Mouse (Mus musculus) limb, embryonic 12.5 days (tissue): Measurements from ENCODE around the gene Plpp7. TPM values are rescaled to one million over a fixed set of nuclear protein-coding genes. Genes with fewer than 3 reads are reported as not detected.
A peak's percentile ranks its signal among the peaks of the same experiment; 100 is the strongest.

Experiments used
- ATAC-seq: fragments of 200-750 bp; cut with Nextera tagmentation; 2 replicates; pipeline ENCODE4 v1.8.0; 2017; ENCODE audit warnings: low read depth, moderate TSS enrichment; ENCODE audit not compliant: insufficient number of reproducible peaks, insufficient read depth, low FRiP score, low TSS enrichment
- H3K27ac ChIP-seq: fragments of 300-500 bp; sonication (generic); 2 replicates; pipeline ENCODE4 v1.5.1; 2016; ENCODE audit warnings: mild to moderate bottlenecking, moderate library complexity
- H3K27me3 ChIP-seq: fragments of 300-500 bp; sonication (generic); 2 replicates; pipeline ENCODE4 v1.6.1; 2016; ENCODE audit warnings: mild to moderate bottlenecking, moderate library complexity
- H3K36me3 ChIP-seq: fragments of 300-500 bp; sonication (generic); 2 replicates; pipeline ENCODE4 v1.6.1; 2016; ENCODE audit warnings: mild to moderate bottlenecking, moderate library complexity
- H3K4me1 ChIP-seq: fragments of 300-500 bp; sonication (generic); replicated peaks from 2 replicates; pipeline ENCODE4 v1.6.1; 2016
- H3K4me2 ChIP-seq: fragments of 300-500 bp; sonication (generic); 2 replicates; pipeline ENCODE4 v1.6.1; 2016; ENCODE audit warnings: mild to moderate bottlenecking, moderate library complexity
- H3K4me3 ChIP-seq: fragments of 300-500 bp; sonication (generic); replicated peaks from 2 replicates; pipeline ENCODE4 v1.5.1; 2016; ENCODE audit warnings: mild to moderate bottlenecking
- H3K9ac ChIP-seq: fragments of 300-500 bp; sonication (generic); replicated peaks from 2 replicates; pipeline ENCODE4 v1.6.1; 2016; ENCODE audit warnings: mild to moderate bottlenecking, moderate library complexity
- H3K9me3 ChIP-seq: fragments of 300-500 bp; sonication (generic); 2 replicates; pipeline ENCODE4 v1.6.1; 2016; ENCODE audit warnings: mild to moderate bottlenecking, moderate library complexity
- WGBS: fragments of 180-500 bp; shearing (Covaris S2); methylation state at CpG from one replicate; pipeline ENCODE4 v1.1.7; 2016; 5-methylcytosine and 5-hydroxymethylcytosine counted together
- polyA plus RNA-seq: library from polyadenylated mRNA; unstranded; fragments of >200 nt; fragmentation: Nextera tagmentation; extraction: Ambion mirVana; gene quantifications from 2 replicates; pipeline ENCODE4 v1.2.1, GENCODE M21; 2016

Gene Plpp7
- polyA plus RNA-seq, 1 experiment from 2014 or later = 5.0 TPM

DNA sequence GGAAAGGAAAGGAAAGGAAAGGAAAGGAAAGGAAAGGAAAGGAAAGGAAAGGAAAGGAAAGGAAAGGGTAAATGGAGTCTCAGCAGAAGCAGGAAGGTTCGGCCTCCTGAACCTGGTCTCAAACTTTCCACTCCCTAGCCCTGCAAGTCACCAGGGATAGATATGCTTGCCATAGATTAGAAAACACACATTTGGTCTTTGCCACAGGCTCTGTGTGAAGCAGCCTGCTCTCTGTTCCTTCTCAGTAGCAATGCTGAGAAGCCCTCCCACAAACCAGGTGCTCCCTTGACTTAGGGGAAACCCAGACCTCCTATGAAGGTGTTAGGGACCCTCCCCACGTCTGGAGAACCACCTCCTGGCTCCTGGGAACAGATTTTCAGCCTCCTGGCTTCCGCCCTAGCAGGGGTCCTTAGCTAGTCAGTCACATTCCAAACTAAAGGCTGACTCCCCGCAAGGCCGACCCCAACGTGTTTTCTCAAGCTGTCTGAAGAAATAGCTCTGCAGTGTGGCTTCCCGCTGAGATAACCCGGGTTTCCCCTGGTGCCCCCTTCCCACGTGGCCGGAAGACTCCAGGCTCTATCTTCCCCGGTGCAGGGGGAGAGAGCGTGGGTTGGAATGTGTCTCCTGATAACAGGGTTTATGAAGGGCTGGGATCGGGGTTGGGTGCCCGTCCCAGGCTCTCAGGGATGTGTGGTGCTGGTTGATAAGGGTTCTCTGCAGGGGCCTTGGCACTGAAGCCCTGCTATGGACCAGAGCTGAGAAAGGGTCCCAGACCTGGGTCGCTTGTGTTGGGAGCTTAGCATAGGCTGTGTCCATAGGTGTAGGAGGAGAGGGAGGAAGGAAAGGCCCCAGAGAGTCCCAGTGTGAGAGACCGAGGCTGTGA lies 32.6 kb downstream of the Plpp7 start:
- H3K4me2 ChIP-seq = no peak overlapping the region
- H3K27ac ChIP-seq = no peak overlapping the region
- 28% methylated on average over 16 of the region's 16 CpGs for WGBS
- no peaks in the 10 kb centered on the region for H3K36me3 ChIP-seq
- H3K4me1 ChIP-seq = peaks cover 11% of the 10 kb centered on the region; the same call in 1 of the 2 replicates
- ATAC-seq = no peak; the same call in 1 of the 2 replicates
- H3K27me3 ChIP-seq = no peaks in the 10 kb centered on the region; the same call in 1 of the 2 replicates
- H3K4me3 ChIP-seq = no peak overlapping the region
- no peaks in the 10 kb centered on the region for H3K9me3 ChIP-seq
- 0 out of 2 replicates have a peak overlapping the region, but pooled peaks have one; percentile 27 for H3K9ac ChIP-seq

- H3K4me2 ChIP-seq = no peak overlapping the region
- H3K4me1 ChIP-seq = peaks cover 11% of the 10 kb centered on the region; the same call in 1 of the 2 replicates
- 89% methylated on average over 5 of the region's 5 CpGs for WGBS
- H3K9me3 ChIP-seq = no peaks in the 10 kb centered on the region
- no peaks in the 10 kb centered on the region for H3K36me3 ChIP-seq
- no peak overlapping the region for H3K27ac ChIP-seq
- no peak for ATAC-seq
- H3K4me3 ChIP-seq = no peak overlapping the region
- no peak overlapping the region for H3K9ac ChIP-seq
- no peaks in the 10 kb centered on the region; the same call in 1 of the 2 replicates for H3K27me3 ChIP-seq
Observed at GRCm38 (mm10) chr2:32128536-32128841, 33.2 kb downstream of the Plpp7 start.

DNA sequence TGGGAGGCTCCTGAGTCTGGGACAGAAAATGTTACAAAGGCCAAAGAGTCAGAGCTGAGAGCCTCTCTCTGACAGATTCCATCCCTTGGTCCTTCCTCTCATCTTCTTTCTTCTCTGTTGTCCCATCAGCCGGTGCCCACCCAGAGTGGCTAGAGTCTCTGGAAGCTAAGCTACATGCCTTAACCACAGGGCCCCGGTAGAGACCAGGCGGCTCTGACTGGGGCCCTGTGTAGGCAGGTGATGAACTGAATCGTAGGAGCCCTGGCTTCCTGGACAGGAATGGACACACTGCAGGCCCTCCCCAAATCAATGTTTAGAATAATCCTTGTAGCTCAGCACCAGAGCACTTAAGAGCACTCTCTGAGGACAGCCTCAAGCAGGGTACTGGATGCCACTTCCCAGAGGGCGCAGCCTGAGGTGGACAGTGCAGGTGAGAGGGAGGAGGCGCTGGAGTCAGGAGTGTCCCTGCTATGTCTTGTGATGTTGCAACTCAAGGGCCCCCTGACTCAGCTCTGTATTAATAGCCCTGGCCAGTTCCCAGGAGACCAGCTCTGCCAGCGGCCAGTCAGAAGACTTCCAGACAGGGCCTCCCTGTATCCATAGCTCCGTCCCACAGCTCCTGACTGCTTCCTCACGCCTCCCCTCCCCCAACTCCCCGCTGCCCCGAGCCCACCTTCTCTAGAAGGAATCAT lies 34.2 kb downstream of the Plpp7 start:
- Histone ChIP-seq H3K4me2 (no peak overlapping the region), H3K4me3 (no peak overlapping the region), H3K36me3 (no peaks in the 10 kb centered on the region), H3K4me1 (peaks cover 11% of the 10 kb centered on the region), H3K9ac (no peak overlapping the region), H3K27me3 (no peaks in the 10 kb centered on the region; the same call in 1 of the 2 replicates), H3K27ac (no peak overlapping the region), H3K9me3 (no peaks in the 10 kb centered on the region)
- 57% methylated on average over 11 of the region's 11 CpGs for WGBS
- no peak for ATAC-seq

DNA sequence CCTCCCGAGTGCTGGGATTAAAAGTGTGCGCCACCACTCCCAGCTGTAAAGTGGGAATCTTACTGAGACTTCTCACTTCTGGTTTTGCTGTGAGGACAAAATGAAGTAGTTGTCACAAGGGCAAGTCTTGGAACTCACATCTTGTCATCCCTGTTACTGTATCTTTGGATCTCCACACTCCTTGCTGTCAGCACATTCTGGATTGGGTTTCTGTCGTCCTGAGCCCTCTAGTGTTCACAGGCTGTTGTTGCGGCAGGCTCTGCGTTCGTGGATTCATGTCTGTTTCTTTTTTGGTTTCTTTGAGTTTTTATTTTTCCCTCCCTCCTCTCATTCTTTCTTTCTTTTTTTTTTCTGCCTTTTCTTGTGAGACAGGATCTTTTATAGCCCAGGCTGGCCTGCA lies 35.1 kb downstream of the Plpp7 start:
- no peak for ATAC-seq
- Histone ChIP-seq H3K36me3 (no peaks in the 10 kb centered on the region), H3K4me3 (no peak overlapping the region), H3K9ac (no peak overlapping the region), H3K4me1 (peaks cover 11% of the 10 kb centered on the region), H3K9me3 (no peaks in the 10 kb centered on the region), H3K27ac (no peak overlapping the region), H3K27me3 (no peaks in the 10 kb centered on the region; the same call in 1 of the 2 replicates), H3K4me2 (no peak overlapping the region)
- WGBS = 27% methylated on average over 6 of the region's 6 CpGs

DNA sequence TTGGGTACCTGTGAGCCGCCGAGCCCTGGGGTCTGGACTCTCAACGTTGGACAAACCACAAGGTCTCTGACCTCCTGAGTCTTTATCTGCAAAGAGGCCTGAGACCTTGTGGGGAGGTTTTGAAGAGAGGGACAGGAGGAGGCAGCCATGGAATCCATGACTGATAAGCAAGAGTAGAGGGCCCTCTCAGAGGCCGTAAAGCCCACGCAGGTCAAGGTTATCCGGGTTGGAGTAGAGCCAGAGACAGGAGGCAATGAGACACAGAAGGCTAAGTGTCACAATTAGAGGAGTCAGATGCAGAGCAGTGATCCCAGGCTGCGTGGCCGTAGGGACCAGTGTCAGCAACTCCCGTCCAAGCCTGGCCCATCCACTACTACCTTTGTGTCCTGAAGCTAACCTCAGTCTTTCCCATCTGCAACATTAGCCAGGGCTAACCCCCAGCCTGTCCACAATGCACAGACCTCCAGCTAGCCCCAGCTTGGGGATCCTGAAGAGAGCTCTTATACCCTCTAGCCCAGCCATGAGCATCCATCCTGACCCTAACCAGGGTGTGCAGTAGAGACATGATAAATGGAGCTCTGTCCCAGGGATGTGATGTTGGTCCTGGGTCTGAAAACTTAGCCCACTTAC lies 36.0 kb downstream of the Plpp7 start:
- Histone ChIP-seq H3K27me3 (no peaks in the 10 kb centered on the region; the same call in 1 of the 2 replicates), H3K27ac (no peak overlapping the region), H3K9ac (no peak overlapping the region), H3K4me3 (no peak overlapping the region), H3K4me2 (no peak overlapping the region), H3K9me3 (no peaks in the 10 kb centered on the region), H3K4me1 (peaks cover 11% of the 10 kb centered on the region), H3K36me3 (no peaks in the 10 kb centered on the region)
- WGBS = 84% methylated on average over 9 of the region's 9 CpGs
- ATAC-seq = no peak

DNA sequence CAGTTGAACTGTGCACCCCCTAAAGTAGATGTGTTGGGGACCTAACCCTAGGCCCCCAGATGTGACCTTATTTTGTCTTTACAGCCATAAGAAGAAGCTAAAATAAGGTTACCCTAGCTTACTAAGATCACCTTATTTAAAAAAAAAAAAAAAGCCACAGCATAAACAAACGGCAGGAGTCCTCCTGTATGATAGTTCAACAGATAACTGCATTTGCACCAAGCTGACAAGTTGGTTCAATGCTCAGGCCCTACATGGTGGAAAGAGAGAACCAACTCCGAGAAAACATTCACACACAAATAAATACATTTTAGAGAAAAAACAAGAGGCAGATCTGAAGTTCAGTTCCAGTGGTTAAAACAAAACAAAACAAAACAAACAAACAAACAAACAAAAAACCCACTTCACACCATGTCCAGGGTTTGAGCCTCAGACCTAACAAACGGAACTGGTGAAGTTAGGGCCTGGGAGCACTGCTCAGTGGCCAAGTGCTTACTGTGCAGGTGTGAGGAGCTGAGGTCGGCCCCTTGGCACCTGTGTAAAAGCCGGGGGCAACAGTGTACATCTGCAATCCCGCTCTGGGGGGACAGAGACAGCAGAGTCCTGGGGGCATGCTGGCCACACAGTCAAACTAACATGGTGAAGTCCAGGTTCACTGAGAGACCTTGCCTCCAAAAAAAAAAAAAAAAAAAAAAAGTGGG lies 36.7 kb downstream of the Plpp7 start:
- no peak for ATAC-seq
- Histone ChIP-seq H3K9me3 (no peaks in the 10 kb centered on the region), H3K36me3 (no peaks in the 10 kb centered on the region), H3K4me3 (no peak overlapping the region), H3K9ac (no peak overlapping the region), H3K4me1 (peaks cover 11% of the 10 kb centered on the region), H3K27me3 (no peaks in the 10 kb centered on the region; the same call in 1 of the 2 replicates), H3K27ac (no peak overlapping the region), H3K4me2 (no peak overlapping the region)
- WGBS = 65% methylated on average over 6 of the region's 6 CpGs

- Histone ChIP-seq H3K4me1 (peaks cover 15% of the 10 kb centered on the region), H3K27ac (no peak overlapping the region), H3K36me3 (no peaks in the 10 kb centered on the region), H3K9me3 (no peaks in the 10 kb centered on the region), H3K4me3 (no peak overlapping the region), H3K9ac (no peak overlapping the region), H3K4me2 (peak overlapping the region; percentile 11; the same call in 1 of the 2 replicates), H3K27me3 (no peaks in the 10 kb centered on the region; the same call in 1 of the 2 replicates)
- ATAC-seq = no peak
- 2% methylated on average over 11 of the region's 12 CpGs for WGBS
Observed at GRCm38 (mm10) chr2:32132567-32132992, 37.3 kb downstream of the Plpp7 start.

GRCm38 (mm10) chr2:32134039-32134438 lies 38.7 kb downstream of the Plpp7 start:
- Histone ChIP-seq H3K4me2 (no peak overlapping the region), H3K27me3 (no peaks in the 10 kb centered on the region), H3K4me1 (peaks cover 13% of the 10 kb centered on the region), H3K36me3 (no peaks in the 10 kb centered on the region), H3K4me3 (no peak overlapping the region), H3K9me3 (no peaks in the 10 kb centered on the region), H3K27ac (no peak overlapping the region), H3K9ac (no peak overlapping the region)
- ATAC-seq = no peak
- 3% methylated on average over 2 of the region's 2 CpGs for WGBS

- Histone ChIP-seq H3K9me3 (no peaks in the 10 kb centered on the region), H3K4me1 (peaks cover 7% of the 10 kb centered on the region; the same call in 1 of the 2 replicates), H3K4me2 (peak overlapping the region; percentile 85), H3K27me3 (no peaks in the 10 kb centered on the region), H3K9ac (peak overlapping the region; percentile 61), H3K4me3 (peak overlapping the region; percentile 52), H3K27ac (peak overlapping the region; percentile 90), H3K36me3 (no peaks in the 10 kb centered on the region)
- peak; percentile 95 for ATAC-seq
- WGBS = under 1% methylated on average over 40 of the region's 40 CpGs
Observed at GRCm38 (mm10) chr2:32137667-32138266, 42.4 kb downstream of the Plpp7 start.

DNA sequence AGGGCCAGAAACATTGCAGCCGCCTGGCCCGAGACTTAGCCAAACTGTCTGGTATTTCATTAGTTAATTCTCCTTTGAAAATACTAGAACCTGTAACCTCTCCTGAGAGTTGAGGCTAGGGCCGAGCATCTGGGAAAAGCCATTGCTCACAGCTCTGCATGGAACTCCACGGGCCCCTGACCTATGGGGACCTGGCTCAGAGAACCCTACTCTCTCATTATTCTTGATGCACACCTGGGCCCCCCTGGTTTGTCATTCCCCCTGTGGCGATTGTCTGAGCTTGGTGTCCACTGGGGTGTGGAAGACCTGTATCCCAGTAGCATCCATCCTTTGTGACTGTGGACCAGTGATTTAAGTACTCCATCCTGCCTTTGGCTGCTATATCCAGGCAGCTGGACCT lies 44.0 kb downstream of the Plpp7 start:
- H3K27me3 ChIP-seq = no peaks in the 10 kb centered on the region
- H3K4me2 ChIP-seq = no peak overlapping the region
- H3K4me1 ChIP-seq = peaks cover 7% of the 10 kb centered on the region; the same call in 1 of the 2 replicates
- no peak overlapping the region for H3K4me3 ChIP-seq
- H3K36me3 ChIP-seq = no peaks in the 10 kb centered on the region
- no peak for ATAC-seq
- no peak overlapping the region for H3K9ac ChIP-seq
- no peaks in the 10 kb centered on the region for H3K9me3 ChIP-seq
- H3K27ac ChIP-seq = no peak overlapping the region
- WGBS = 79% methylated on average over 5 of the region's 5 CpGs
